Mouse (Mus musculus) limb, embryonic 15.5 days (tissue): Measurements from ENCODE around the gene 4931429L15Rik. TPM values are rescaled to one million over a fixed set of nuclear protein-coding genes. Genes with fewer than 3 reads are reported as not detected.
"Not testable (repeated sequence)": the region's sequence is repeated elsewhere in the genome, so short reads cannot be mapped to it uniquely, and the experiment has no call there.

ENCODE experiments used
- ATAC-seq: fragments of 200-750 bp; cut with Nextera tagmentation; 2 replicates; pipeline ENCODE4 v1.8.0; 2017; ENCODE audit warnings: low read depth, moderate TSS enrichment; ENCODE audit not compliant: insufficient number of reproducible peaks, low FRiP score, low TSS enrichment
- H3K27ac ChIP-seq: fragments of 300-500 bp; sonication (generic); 2 replicates; pipeline ENCODE4 v1.5.1; 2015; ENCODE audit warnings: moderate library complexity, mild to moderate bottlenecking, inconsistent platforms
- H3K27me3 ChIP-seq: fragments of 300-500 bp; sonication (generic); 2 replicates; pipeline ENCODE4 v1.6.1; 2015; ENCODE audit warnings: inconsistent platforms
- H3K36me3 ChIP-seq: fragments of 300-500 bp; sonication (generic); 2 replicates; pipeline ENCODE4 v1.6.1; 2015; ENCODE audit warnings: inconsistent platforms
- H3K4me1 ChIP-seq: fragments of 300-500 bp; sonication (generic); 2 replicates; pipeline ENCODE4 v1.6.1; 2015; ENCODE audit warnings: inconsistent platforms
- H3K4me2 ChIP-seq: fragments of 300-500 bp; sonication (generic); 2 replicates; pipeline ENCODE4 v1.6.1; 2015; ENCODE audit warnings: mild to moderate bottlenecking, inconsistent platforms
- H3K4me3 ChIP-seq: fragments of 300-500 bp; sonication (generic); 2 replicates; pipeline ENCODE4 v1.5.1; 2015; ENCODE audit warnings: mild to moderate bottlenecking, inconsistent platforms
- H3K9ac ChIP-seq: fragments of 300-500 bp; sonication (generic); 2 replicates; pipeline ENCODE4 v1.6.1; 2015; ENCODE audit warnings: inconsistent platforms
- H3K9me3 ChIP-seq: fragments of 300-500 bp; sonication (generic); 2 replicates; pipeline ENCODE4 v1.6.1; 2016; ENCODE audit warnings: inconsistent platforms
- WGBS: fragments of 180-500 bp; shearing (Covaris S2); methylation state at CpG from one replicate; pipeline ENCODE4 v1.1.7; 2015; 5-methylcytosine and 5-hydroxymethylcytosine counted together
- polyA plus RNA-seq: library from polyadenylated mRNA; unstranded; fragments of >200 nt; fragmentation: Nextera tagmentation; extraction: Ambion mirVana; gene quantifications from 2 replicates; pipeline ENCODE4 v1.2.1, GENCODE M21; 2015

4931429L15Rik gene
- polyA plus RNA-seq, 1 experiment from 2014 or later: not detected

GRCm38 (mm10) chr9:46337331-46337730 lies 17.5 kb upstream of the 4931429L15Rik start:
- Histone ChIP-seq H3K27ac (no peak overlapping the region), H3K4me1 (peaks cover 4% of the 10 kb centered on the region), H3K4me3 (no peak overlapping the region), H3K9me3 (no peaks in the 10 kb centered on the region), H3K27me3 (peaks cover 13% of the 10 kb centered on the region), H3K9ac (no peak overlapping the region), H3K36me3 (no peaks in the 10 kb centered on the region), H3K4me2 (no peak overlapping the region)
- 69% methylated on average over 7 of the region's 7 CpGs for WGBS
- no peak for ATAC-seq

- not testable (repeated sequence) for H3K9ac ChIP-seq, ATAC-seq, H3K4me2 ChIP-seq, H3K4me3 ChIP-seq, H3K9me3 ChIP-seq, H3K27ac ChIP-seq, H3K36me3 ChIP-seq, H3K4me1 ChIP-seq
- peaks cover 13% of the 10 kb centered on the region for H3K27me3 ChIP-seq
- 72% methylated on average over 13 of the region's 14 CpGs for WGBS
Measured at GRCm38 (mm10) chr9:46336294-46336693, 16.5 kb upstream of the 4931429L15Rik start.

GRCm38 (mm10) chr9:46335461-46335995 lies 15.7 kb upstream of the 4931429L15Rik start:
- H3K27ac ChIP-seq: no peak overlapping the region
- H3K27me3 ChIP-seq: peaks cover 16% of the 10 kb centered on the region
- no peak overlapping the region for H3K4me2 ChIP-seq
- peaks cover 4% of the 10 kb centered on the region for H3K4me1 ChIP-seq
- H3K36me3 ChIP-seq: no peaks in the 10 kb centered on the region
- H3K9me3 ChIP-seq: no peaks in the 10 kb centered on the region
- no peak for ATAC-seq
- 68% methylated on average over 10 of the region's 10 CpGs for WGBS
- no peak overlapping the region for H3K4me3 ChIP-seq
- H3K9ac ChIP-seq: no peak overlapping the region

GRCm38 (mm10) chr9:46334471-46335025 lies 14.8 kb upstream of the 4931429L15Rik start:
- H3K9ac ChIP-seq: no peak overlapping the region
- no peaks in the 10 kb centered on the region for H3K36me3 ChIP-seq
- H3K4me2 ChIP-seq: no peak overlapping the region
- no peak overlapping the region for H3K27ac ChIP-seq
- peaks cover 20% of the 10 kb centered on the region for H3K27me3 ChIP-seq
- no peak for ATAC-seq
- H3K9me3 ChIP-seq: no peaks in the 10 kb centered on the region
- peaks cover 7% of the 10 kb centered on the region for H3K4me1 ChIP-seq
- no peak overlapping the region for H3K4me3 ChIP-seq
- 26% methylated on average over 26 of the region's 26 CpGs for WGBS

- 81% methylated on average over 1 of the region's 1 CpGs for WGBS
- Histone ChIP-seq H3K27ac (no peak overlapping the region), H3K27me3 (peaks cover 20% of the 10 kb centered on the region)
Measured at GRCm38 (mm10) chr9:46331301-46331700, 11.5 kb upstream of the 4931429L15Rik start.

GRCm38 (mm10) chr9:46330586-46330895 lies 10.8 kb upstream of the 4931429L15Rik start:
- ATAC-seq: no peak
- no peak overlapping the region for H3K4me3 ChIP-seq
- WGBS: 57% methylated on average over 6 of the region's 6 CpGs
- H3K4me1 ChIP-seq: peaks cover 15% of the 10 kb centered on the region
- no peaks in the 10 kb centered on the region for H3K36me3 ChIP-seq
- H3K27ac ChIP-seq: no peak overlapping the region
- peaks cover 15% of the 10 kb centered on the region for H3K27me3 ChIP-seq
- H3K9me3 ChIP-seq: no peaks in the 10 kb centered on the region
- no peak overlapping the region for H3K9ac ChIP-seq
- H3K4me2 ChIP-seq: no peak overlapping the region

More at GRCm38 (mm10) chr9:46331301-46331700, 11.5 kb upstream of the 4931429L15Rik start:
- Histone ChIP-seq H3K4me2 (no peak overlapping the region), H3K4me1 (peaks cover 15% of the 10 kb centered on the region), H3K9ac (no peak overlapping the region), H3K36me3 (no peaks in the 10 kb centered on the region), H3K9me3 (no peaks in the 10 kb centered on the region), H3K4me3 (no peak overlapping the region)
- no peak for ATAC-seq

- Histone ChIP-seq H3K27me3 (peaks cover 15% of the 10 kb centered on the region), H3K9ac (no peak overlapping the region), H3K27ac (no peak overlapping the region), H3K36me3 (no peaks in the 10 kb centered on the region), H3K4me1 (peaks cover 15% of the 10 kb centered on the region), H3K4me2 (no peak overlapping the region), H3K4me3 (no peak overlapping the region), H3K9me3 (no peaks in the 10 kb centered on the region)
- ATAC-seq: no peak
- 25% methylated on average over 24 of the region's 24 CpGs for WGBS
Measured at GRCm38 (mm10) chr9:46329801-46330585, 10.2 kb upstream of the 4931429L15Rik start.

- ATAC-seq: no peak; the same call in 1 of the 2 replicates
- peak overlapping the region; percentile 14; the same call in 1 of the 2 replicates for H3K9ac ChIP-seq
- no peaks in the 10 kb centered on the region for H3K9me3 ChIP-seq
- H3K4me3 ChIP-seq: peak overlapping the region; percentile 36
- peak overlapping the region; percentile 54 for H3K27ac ChIP-seq
- peak overlapping the region; percentile 44 for H3K4me2 ChIP-seq
- peaks cover 15% of the 10 kb centered on the region for H3K4me1 ChIP-seq
- WGBS: 4% methylated on average over 19 of the region's 19 CpGs
- no peaks in the 10 kb centered on the region for H3K36me3 ChIP-seq
- H3K27me3 ChIP-seq: peaks cover 9% of the 10 kb centered on the region
Measured at GRCm38 (mm10) chr9:46329250-46329648, 9.5 kb upstream of the 4931429L15Rik start.

GRCm38 (mm10) chr9:46328572-46329249 lies 8.9 kb upstream of the 4931429L15Rik start:
- peaks cover 7% of the 10 kb centered on the region; the same call in 1 of the 2 replicates for H3K27me3 ChIP-seq
- H3K4me2 ChIP-seq: peak overlapping the region; percentile 44
- peak overlapping the region; percentile 14; the same call in 1 of the 2 replicates for H3K9ac ChIP-seq
- peak overlapping the region; percentile 36 for H3K4me3 ChIP-seq
- H3K27ac ChIP-seq: peak overlapping the region; percentile 54
- no peaks in the 10 kb centered on the region for H3K36me3 ChIP-seq
- peaks cover 15% of the 10 kb centered on the region for H3K4me1 ChIP-seq
- no peaks in the 10 kb centered on the region for H3K9me3 ChIP-seq
- no peak for ATAC-seq
- WGBS: 6% methylated on average over 30 of the region's 30 CpGs

GRCm38 (mm10) chr9:46327706-46328571 lies 8.2 kb upstream of the 4931429L15Rik start:
- no peaks in the 10 kb centered on the region for H3K9me3 ChIP-seq
- H3K9ac ChIP-seq: no peak overlapping the region
- H3K36me3 ChIP-seq: no peaks in the 10 kb centered on the region
- no peak overlapping the region for H3K4me3 ChIP-seq
- 62% methylated on average over 25 of the region's 25 CpGs for WGBS
- H3K4me2 ChIP-seq: peak overlapping the region; percentile 44
- peaks cover 15% of the 10 kb centered on the region for H3K4me1 ChIP-seq
- ATAC-seq: no peak
- H3K27ac ChIP-seq: no peak overlapping the region
- H3K27me3 ChIP-seq: peaks cover 7% of the 10 kb centered on the region; the same call in 1 of the 2 replicates

GRCm38 (mm10) chr9:46326694-46327405 lies 7.1 kb upstream of the 4931429L15Rik start:
- Histone ChIP-seq H3K9me3 (no peaks in the 10 kb centered on the region), H3K27ac (no peak overlapping the region), H3K36me3 (no peaks in the 10 kb centered on the region), H3K4me2 (no peak overlapping the region), H3K4me3 (no peak overlapping the region), H3K9ac (no peak overlapping the region), H3K4me1 (peaks cover 15% of the 10 kb centered on the region), H3K27me3 (peaks cover 7% of the 10 kb centered on the region; the same call in 1 of the 2 replicates)
- ATAC-seq: no peak
- WGBS: 90% methylated on average over 11 of the region's 11 CpGs
